Comparison of ENCODE assay signal across 8 mouse cellular contexts in genomic region chr9:120259805-120260204, GRCm38 (mm10). TPM values are rescaled to one million over a fixed set of nuclear protein-coding genes. Genes with fewer than 3 reads are reported as not detected.
DNase-seq lines count a peak whose midpoint lies in the region; ATAC-seq lines count a peak whose summit lies in the region.
"Had no signal": no experiment of that assay in that cellular context is flagged by ENCODE, and none has a peak within 500 bp of the region (broad histone marks: within the 10 kb centered on the region; RNA-seq: fewer than 3 reads in every experiment).

No protein-coding gene starts in this region.

- no peaks in the 10 kb centered on the region for H3K27me3 ChIP-seq in kidney, embryonic 15.5 days

- no peak overlapping the region for H3K9ac ChIP-seq in kidney, embryonic 15.5 days

- intact Hi-C loops in left cerebral cortex, postnatal 10 days (cut with DNase I) = no loop called here

- no peak overlapping the region for H3K4me3 ChIP-seq in kidney, embryonic 15.5 days (replicated peaks)
- H3K4me3 ChIP-seq: megakaryocyte, embryonic 14.5 days had no signal

- H3K4me1 ChIP-seq in kidney, embryonic 15.5 days = no peaks in the 10 kb centered on the region
- H3K4me1 ChIP-seq: megakaryocyte, embryonic 14.5 days had no signal

- H3K4me2 ChIP-seq in kidney, embryonic 15.5 days = no peak overlapping the region

- WGBS in kidney, embryonic 15.5 days = 60% methylated on average over 8 of the region's 8 CpGs

- H3K27ac ChIP-seq in kidney, embryonic 15.5 days = no peak overlapping the region

- no peaks in the 10 kb centered on the region for H3K36me3 ChIP-seq in kidney, embryonic 15.5 days

- DNase-seq in kidney, postnatal 10 days = peak; percentile 50
- DNase-seq in T-cell, adult 2 months (ENCODE audit: low spot score) = peak; percentile 27
- DNase-seq in left cerebral cortex, postnatal 10 days (ENCODE audit: extremely low spot score in 1 of 2, low spot score in 2 of 2) = peak; percentile 45 to 67
- no peak for DNase-seq in adipocyte (ENCODE audit: low spot score)
- DNase-seq in embryo, embryonic 9.5 days (ENCODE audit: extremely low spot score) = no peak

- ATAC-seq in kidney, embryonic 15.5 days (replicated peaks; ENCODE audit: low FRiP score) = no peak
- ATAC-seq in granulocyte monocyte progenitor cell, adult 5-6 weeks (replicated peaks; ENCODE audit: poor library complexity, severe bottlenecking) = peak; percentile 84

- H3K9me3 ChIP-seq in kidney, embryonic 15.5 days (replicated peaks) = no peaks in the 10 kb centered on the region

RNA-seq across cellular contexts. Expression of gene Myrip, which starts 41.5 kb away (rescaled TPM):
- polyA plus RNA-seq in kidney, embryonic 15.5 days (2015; fragmentation: Nextera tagmentation; extraction: Ambion mirVana) = 0.33 and 0.35 TPM in 2 replicates
- total RNA-seq in granulocyte monocyte progenitor cell, adult 5-6 weeks (2014; fragmentation: Nextera tagmentation) = not detected in 2 replicates
- total RNA-seq in granulocyte monocyte progenitor cell, adult 5-6 weeks (2017) = 0.46 TPM in 1 of 2 replicates, not detected in the other
- total RNA-seq in left cerebral cortex, postnatal 10 days (2021) = 10 to 100 TPM; 63.5 to 70.6 TPM

Comparison
In these comparisons a context has a peak if more than half of its experiments do, and no peak if none do; other contexts are left out.
1. DNase-seq: peak in kidney, postnatal 10 days (single experiment), T-cell, adult 2 months (single experiment) and left cerebral cortex, postnatal 10 days (2 of 2); none in adipocyte (single experiment) and embryo, embryonic 9.5 days (single experiment).
2. RNA of gene Myrip, which starts 41.5 kb away (total RNA-seq): 63.5 to 70.6 TPM in left cerebral cortex, postnatal 10 days; 0.46 TPM in granulocyte monocyte progenitor cell, adult 5-6 weeks; every median in the first group is over 10 times any median in the second.